Mouse (Mus musculus) liver, postnatal 0 days (tissue): ENCODE measurements around the gene Ccdc175. TPM values are rescaled to one million over a fixed set of nuclear protein-coding genes. Genes with fewer than 3 reads are reported as not detected.

Experiments used
- ATAC-seq: fragments of 200-750 bp; cut with Nextera tagmentation; 2 replicates; pipeline ENCODE4 v1.8.0; 2017; ENCODE audit warnings: mild to moderate bottlenecking, moderate library complexity
- DNase-seq: peaks from one replicate; pipeline ENCODE4 v3.0.0-alpha.2; 2016
- H3K27ac ChIP-seq: fragments of 300-500 bp; sonication (generic); 2 replicates; pipeline ENCODE4 v1.5.1; 2014; ENCODE audit warnings: antibody characterized with exemption, moderate library complexity, mild to moderate bottlenecking, low read depth
- H3K27me3 ChIP-seq: fragments of 300-500 bp; sonication (generic); 2 replicates; pipeline ENCODE4 v1.6.1; 2014; ENCODE audit warnings: low read length, control low read depth, mixed read lengths; ENCODE audit not compliant: insufficient read depth
- H3K36me3 ChIP-seq: fragments of 300-500 bp; sonication (generic); replicated peaks from 2 replicates; pipeline ENCODE4 v1.6.1; 2014; ENCODE audit warnings: mild to moderate bottlenecking, control low read depth, low read length, moderate library complexity, mixed read lengths; ENCODE audit not compliant: insufficient read depth
- H3K4me1 ChIP-seq: fragments of 300-500 bp; sonication (generic); 2 replicates; pipeline ENCODE4 v1.6.1; 2014; ENCODE audit warnings: antibody characterized with exemption, mild to moderate bottlenecking, control low read depth; ENCODE audit not compliant: insufficient read depth
- H3K4me2 ChIP-seq: fragments of 300-500 bp; sonication (generic); 2 replicates; pipeline ENCODE4 v1.6.1; 2014; ENCODE audit warnings: low read depth, mild to moderate bottlenecking, low read length, moderate library complexity, mixed read lengths
- H3K4me3 ChIP-seq: fragments of 300-500 bp; sonication (generic); 2 replicates; pipeline ENCODE4 v1.5.1; 2014; ENCODE audit warnings: low read depth, low read length
- H3K9ac ChIP-seq: fragments of 300-500 bp; sonication (generic); replicated peaks from 2 replicates; pipeline ENCODE4 v1.6.1; 2014; ENCODE audit warnings: mild to moderate bottlenecking, moderate library complexity
- H3K9me3 ChIP-seq: fragments of 300-500 bp; sonication (generic); 2 replicates; pipeline ENCODE4 v1.6.1; 2016; ENCODE audit warnings: mild to moderate bottlenecking, control low read depth, low read length, mixed read lengths
- CTCF ChIP-seq: sonication (generic); IDR thresholded peaks from 2 replicates; pipeline ENCODE4 v1.5.1; 2016; ENCODE audit warnings: antibody characterized with exemption, low read depth
- EP300 ChIP-seq: IDR thresholded peaks from 2 replicates; pipeline ENCODE4 v1.6.1; 2016; ENCODE audit warnings: antibody characterized with exemption, low read depth, mild to moderate bottlenecking
- WGBS: fragments of 180-500 bp; shearing (Covaris S2); extraction: QIAGEN DNeasy Blood & Tissue Kit; methylation state at CpG from one replicate; pipeline ENCODE4 v1.1.7; 2014; ENCODE audit not compliant: insufficient replicate concordance; 5-methylcytosine and 5-hydroxymethylcytosine counted together
- polyA plus RNA-seq: library from polyadenylated mRNA; unstranded; fragments of >200 nt; fragmentation: Nextera tagmentation; extraction: Ambion mirVana; gene quantifications from 2 replicates; pipeline ENCODE4 v1.2.1, GENCODE M21; 2015

Gene Ccdc175
- polyA plus RNA-seq, 1 experiment from 2014 or later = not detected

DNA sequence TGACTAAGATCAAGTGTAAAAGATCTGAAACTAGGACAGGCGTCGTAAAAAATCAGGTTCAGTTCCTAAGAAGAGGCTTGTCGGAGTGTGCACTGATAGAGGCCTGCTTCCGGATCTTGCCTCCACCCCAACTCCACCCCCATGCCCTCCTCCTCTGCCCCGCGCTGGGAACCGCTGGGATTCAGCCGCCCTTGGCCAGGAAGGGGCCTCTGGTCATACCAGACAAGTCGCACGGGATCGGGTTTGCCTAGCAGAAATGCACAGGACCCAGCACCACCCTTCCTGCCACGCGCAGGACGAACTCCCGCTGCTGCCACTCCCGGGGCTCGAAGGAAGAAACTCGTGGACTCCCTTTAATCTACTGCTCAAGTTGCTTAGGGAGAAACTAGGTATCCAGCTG, 102.5 kb downstream of the Ccdc175 start:
- no peak for ATAC-seq
- WGBS = 33% methylated on average over 18 of the region's 18 CpGs

DNA sequence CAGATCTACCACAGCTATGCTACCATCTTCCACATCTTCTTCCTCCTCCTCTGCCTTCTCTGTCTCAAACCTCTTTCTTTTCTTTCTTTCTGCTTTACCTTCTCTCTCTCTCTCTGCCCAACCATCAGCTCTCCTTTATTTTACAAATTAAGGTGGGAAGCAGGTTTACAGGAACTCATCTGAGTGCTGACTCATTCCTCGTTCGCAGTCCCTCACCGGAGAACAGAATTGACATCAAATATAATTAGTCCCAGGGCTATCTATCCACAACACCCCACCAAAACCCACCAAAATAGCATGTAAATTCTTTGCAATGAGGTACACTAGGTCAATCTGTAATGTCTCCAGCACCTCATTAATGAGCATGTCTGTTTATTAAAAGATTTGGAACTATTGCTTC, 102.9 kb downstream of the Ccdc175 start:
- Histone ChIP-seq H3K4me3 (no peak overlapping the region), H3K9me3 (no peaks in the 10 kb centered on the region), H3K27ac (no peak overlapping the region), H3K36me3 (no peaks in the 10 kb centered on the region), H3K27me3 (no peaks in the 10 kb centered on the region), H3K4me1 (peaks cover 18% of the 10 kb centered on the region), H3K9ac (no peak overlapping the region), H3K4me2 (peak overlapping the region; percentile 53)
- DNase-seq (no peak), ATAC-seq (no peak)
- WGBS = 60% methylated on average over 3 of the region's 3 CpGs
- TF ChIP-seq CTCF (no peak), EP300 (no peak)

More for the DNA sequence above, 102.5 kb downstream of the Ccdc175 start:
- H3K9me3 ChIP-seq = no peaks in the 10 kb centered on the region
- no peak overlapping the region for H3K4me3 ChIP-seq
- no peak overlapping the region for H3K27ac ChIP-seq
- peaks cover 18% of the 10 kb centered on the region for H3K4me1 ChIP-seq
- DNase-seq = peak; percentile 43
- TF ChIP-seq EP300 (no peak), CTCF (no peak)
- H3K36me3 ChIP-seq = no peaks in the 10 kb centered on the region
- H3K27me3 ChIP-seq = no peaks in the 10 kb centered on the region
- H3K4me2 ChIP-seq = peak overlapping the region; percentile 53
- no peak overlapping the region for H3K9ac ChIP-seq

DNA sequence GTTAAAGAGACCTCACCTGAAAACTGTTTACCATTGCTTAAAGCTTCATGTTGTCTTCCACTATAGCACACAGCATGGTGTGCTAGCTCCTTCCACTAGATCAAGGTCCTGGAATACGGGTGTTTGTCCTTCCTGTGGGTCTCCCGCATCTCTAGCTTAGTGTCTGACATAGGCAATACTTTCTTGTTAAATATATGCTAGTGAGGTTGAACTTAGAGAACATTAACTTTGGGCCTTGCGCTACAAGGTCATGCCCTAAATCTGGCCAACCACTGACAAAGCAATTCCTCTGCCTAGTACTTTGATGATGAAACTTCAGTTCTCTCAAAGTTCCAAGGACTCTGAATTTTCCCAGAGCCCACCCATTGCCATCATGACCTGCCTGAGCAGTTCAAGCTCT, 106.6 kb downstream of the Ccdc175 start:
- DNase-seq (no peak), ATAC-seq (peak; percentile 80)
- H3K9me3 ChIP-seq = peaks cover 7% of the 10 kb centered on the region; the same call in 1 of the 2 replicates
- peak overlapping the region; percentile 34; the same call in 1 of the 2 replicates for H3K27ac ChIP-seq
- WGBS = 58% methylated on average over 3 of the region's 3 CpGs
- no peak overlapping the region for H3K4me3 ChIP-seq
- no peak overlapping the region for H3K9ac ChIP-seq
- H3K36me3 ChIP-seq = peaks cover 10% of the 10 kb centered on the region; the same call in 1 of the 2 replicates
- H3K4me1 ChIP-seq = peaks cover 6% of the 10 kb centered on the region; the same call in 1 of the 2 replicates
- no peaks in the 10 kb centered on the region for H3K27me3 ChIP-seq
- H3K4me2 ChIP-seq = no peak overlapping the region; the same call in 1 of the 2 replicates
- TF ChIP-seq CTCF = no peak
- peak; percentile 24; the same call in 1 of the 2 replicates for TF ChIP-seq EP300

DNA sequence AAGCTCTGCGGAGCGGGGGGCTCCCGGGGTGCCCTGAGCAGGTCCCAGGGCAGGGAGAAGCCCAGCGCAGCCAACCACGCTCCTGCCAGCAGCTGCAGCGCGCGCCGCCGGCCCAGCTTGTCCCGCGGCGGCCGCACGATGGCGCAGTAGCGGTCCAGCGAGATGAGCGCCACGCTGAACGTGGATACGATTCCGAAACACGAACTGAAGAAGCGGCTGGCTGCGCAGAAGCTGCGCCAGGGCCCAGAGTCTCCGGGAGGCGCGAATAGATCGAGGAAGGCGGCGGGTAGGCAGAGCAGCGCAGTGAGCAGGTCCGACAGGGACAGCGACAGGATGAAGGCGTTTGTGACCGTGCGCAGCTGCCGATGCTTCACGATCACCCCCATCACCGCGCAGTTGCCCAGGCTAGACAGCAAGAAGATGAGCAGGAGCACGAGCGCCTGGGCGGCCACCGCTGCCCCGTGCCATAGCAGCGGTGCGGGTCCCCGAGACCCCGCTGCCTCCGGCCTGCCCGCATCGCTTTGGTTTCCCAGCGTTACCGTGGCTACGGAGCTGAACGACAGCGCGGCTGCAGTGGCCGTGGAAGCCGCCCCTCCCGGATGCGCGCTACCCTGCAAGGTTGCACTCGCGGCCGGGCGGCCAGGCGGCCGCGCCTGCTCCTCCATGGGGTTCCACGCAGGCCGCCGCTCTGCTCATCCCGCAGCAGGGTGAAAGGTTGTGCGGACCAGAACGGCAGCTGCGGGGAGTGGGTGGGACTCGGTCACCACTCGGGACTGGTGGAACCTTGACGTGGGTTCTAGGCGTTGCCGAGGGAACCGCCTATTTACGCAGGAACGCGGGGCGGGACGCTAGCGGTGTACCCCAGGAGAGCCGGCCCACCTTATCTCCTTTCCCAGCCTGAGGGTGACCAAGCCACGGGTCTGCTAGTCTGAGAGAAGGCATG, 114.2 kb downstream of the Ccdc175 start, which contains the start of gene Gpr135:
Gpr135 (minus strand) TSS at position 799 of the 943 bp plus-strand sequence.
- peak; percentile 82 for ATAC-seq
- H3K4me2 ChIP-seq = peak within 1 kb of the TSS; percentile 86
- peaks cover 29% of the 10 kb centered on the region for H3K27me3 ChIP-seq
- peak within 1 kb of the TSS; percentile 62 for H3K4me3 ChIP-seq
- peaks cover 13% of the 10 kb centered on the region for H3K4me1 ChIP-seq
- H3K27ac ChIP-seq = no peak within 1 kb of the TSS
- WGBS = under 1% methylated on average over 94 of the region's 94 CpGs
- DNase-seq = peak; percentile 83
- peaks cover 10% of the 10 kb centered on the region; the same call in 1 of the 2 replicates for H3K36me3 ChIP-seq
- H3K9me3 ChIP-seq = peaks cover 7% of the 10 kb centered on the region; the same call in 1 of the 2 replicates
- TF ChIP-seq EP300 (no peak), CTCF (peak; percentile 83)
- H3K9ac ChIP-seq = peak within 1 kb of the TSS; percentile 40; the same call in 1 of the 2 replicates

DNA sequence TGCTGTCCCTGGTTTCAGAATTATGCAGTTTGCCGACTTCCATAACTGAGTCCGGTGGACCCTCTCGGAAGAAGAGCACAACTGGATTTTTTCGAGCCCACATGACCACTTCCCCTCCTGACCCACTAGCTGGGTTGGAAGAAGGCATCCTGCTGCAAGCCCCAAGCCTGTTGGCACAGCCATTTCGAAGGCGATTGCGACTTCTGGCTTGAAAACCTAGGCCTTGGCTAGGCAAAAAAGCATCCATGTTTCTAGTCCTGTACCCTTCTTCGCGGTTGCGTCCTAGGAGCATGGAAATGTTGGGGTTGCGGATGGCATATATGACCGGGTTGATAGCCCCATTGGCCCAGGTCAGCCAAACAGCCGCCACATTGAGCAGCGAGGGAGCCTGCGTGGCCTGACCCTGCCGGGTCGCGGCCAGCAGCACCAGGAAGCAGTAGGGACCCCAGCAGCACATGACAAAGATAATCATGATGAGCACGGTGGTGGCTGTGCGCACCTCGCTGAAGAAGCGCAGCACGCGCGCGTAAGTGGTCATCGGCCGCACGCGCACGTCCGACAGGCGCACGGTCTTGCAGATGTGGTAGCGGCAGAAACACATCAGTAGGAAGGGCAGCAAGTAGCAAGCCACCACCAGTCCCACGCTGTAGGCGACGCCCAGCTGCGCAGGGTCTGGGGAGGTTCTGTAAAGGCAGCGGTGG, 115.1 kb downstream of the Ccdc175 start:
- peaks cover 6% of the 10 kb centered on the region; the same call in 1 of the 2 replicates for H3K36me3 ChIP-seq
- peak overlapping the region; percentile 86 for H3K4me2 ChIP-seq
- H3K4me3 ChIP-seq = peak overlapping the region; percentile 62
- DNase-seq (no peak), ATAC-seq (peak; percentile 58)
- TF ChIP-seq CTCF (no peak), EP300 (no peak)
- H3K9me3 ChIP-seq = peaks cover 7% of the 10 kb centered on the region; the same call in 1 of the 2 replicates
- no peak overlapping the region for H3K27ac ChIP-seq
- H3K9ac ChIP-seq = no peak overlapping the region
- WGBS = 6% methylated on average over 38 of the region's 40 CpGs
- peaks cover 13% of the 10 kb centered on the region for H3K4me1 ChIP-seq
- H3K27me3 ChIP-seq = peaks cover 29% of the 10 kb centered on the region
